Mouse (Mus musculus) megakaryocyte-erythroid progenitor cell, adult 5-6 weeks (primary cell): Measurements from ENCODE around the gene Nkain1. TPM values are rescaled to one million over a fixed set of nuclear protein-coding genes. Genes with fewer than 3 reads are reported as not detected.
A peak's percentile ranks its signal among the peaks of the same experiment; 100 is the strongest.

Experiments
- ATAC-seq: replicated peaks from 2 replicates; pipeline ENCODE4 v1.8.0; 2016; ENCODE audit warnings: mild to moderate bottlenecking, inconsistent platforms; ENCODE audit not compliant: severe bottlenecking, poor library complexity, low FRiP score, low TSS enrichment
- total RNA-seq, 2 experiments: library from RNA; stranded (forward) in 1 of 2; stranded (reverse) in 1 of 2; fragments of 200-1000, 215-1000 nt in 1 of 2; fragments of >200 nt in 1 of 2; fragmentation: Nextera tagmentation in 1 of 2; gene quantifications; 2 replicates each; pipeline ENCODE4 v1.2.3; 2014 to 2017

Gene Nkain1
- total RNA-seq, 2 experiments from 2014 or later = 0.44 TPM; not detected in 1

- peak; percentile 60 for ATAC-seq
Observed at GRCm38 (mm10) chr4:130553121-130553448, 20.9 kb downstream of the Nkain1 start.

- peak; percentile 53 for ATAC-seq
Observed at GRCm38 (mm10) chr4:130552312-130553120, 21.5 kb downstream of the Nkain1 start.

GRCm38 (mm10) chr4:130550511-130550910, 23.5 kb downstream of the Nkain1 start:
- no peak for ATAC-seq

- ATAC-seq = no peak
Observed at GRCm38 (mm10) chr4:130549189-130549588, 24.8 kb downstream of the Nkain1 start.

- ATAC-seq = no peak
Observed at GRCm38 (mm10) chr4:130546798-130547562, 27.0 kb downstream of the Nkain1 start.

- no peak for ATAC-seq
Observed at GRCm38 (mm10) chr4:130544392-130544791, 29.6 kb downstream of the Nkain1 start.

- no peak for ATAC-seq
Observed at GRCm38 (mm10) chr4:130543121-130543520, 30.9 kb downstream of the Nkain1 start.

GRCm38 (mm10) chr4:130540831-130541230, 33.1 kb downstream of the Nkain1 start:
- no peak for ATAC-seq

- ATAC-seq = no peak
Observed at GRCm38 (mm10) chr4:130539706-130540105, 34.3 kb downstream of the Nkain1 start.

- no peak for ATAC-seq
Observed at GRCm38 (mm10) chr4:130539053-130539452, 34.9 kb downstream of the Nkain1 start.

- no peak for ATAC-seq
Observed at GRCm38 (mm10) chr4:130537371-130537770, 36.6 kb downstream of the Nkain1 start.

- no peak for ATAC-seq
Observed at GRCm38 (mm10) chr4:130535789-130536188, 38.2 kb downstream of the Nkain1 start.

GRCm38 (mm10) chr4:130533975-130534374, 40.0 kb downstream of the Nkain1 start:
- peak; percentile 50 for ATAC-seq

- ATAC-seq = no peak
Observed at GRCm38 (mm10) chr4:130532347-130532746, 41.6 kb downstream of the Nkain1 start.

GRCm38 (mm10) chr4:130531645-130532280, 42.2 kb downstream of the Nkain1 start:
- peak; percentile 80 for ATAC-seq

- ATAC-seq = no peak
Observed at GRCm38 (mm10) chr4:130527804-130528203, 46.2 kb downstream of the Nkain1 start.

GRCm38 (mm10) chr4:130525041-130525440, 48.9 kb downstream of the Nkain1 start:
- no peak for ATAC-seq

- ATAC-seq = no peak
Observed at GRCm38 (mm10) chr4:130521466-130521865, 52.5 kb downstream of the Nkain1 start.

- no peak; the same call in 1 of the 2 replicates for ATAC-seq
Observed at GRCm38 (mm10) chr4:130520482-130520851, 53.5 kb downstream of the Nkain1 start.
